Mouse (Mus musculus): Measurements from ENCODE around the gene Fndc8.

- no peak for TF ChIP-seq POLR2A (IDR thresholded peaks at IDR 0.05; ENCODE audit: low read depth, low read length)
- no peak for TF ChIP-seq BHLHE40 (IDR thresholded peaks at IDR 0.05; ENCODE audit: low read depth, low read length)
- no peak for TF ChIP-seq TBP (conservative IDR thresholded peaks at IDR 0.05; ENCODE audit: low read depth, low read length)
- no peak for TF ChIP-seq MXI1 (IDR thresholded peaks at IDR 0.05; ENCODE audit: low read depth, low read length)
- no peak for TF ChIP-seq CTCF (conservative IDR thresholded peaks at IDR 0.05 in 1 of 2, IDR thresholded peaks at IDR 0.05 in 1 of 2; ENCODE audit: low read depth in 2 of 2, low read length in 2 of 2)
- TF ChIP-seq EP300 (IDR thresholded peaks at IDR 0.05; ENCODE audit: low read length) = no peak
- no peak for TF ChIP-seq USF2 (conservative IDR thresholded peaks at IDR 0.05; ENCODE audit: low read depth, low read length)
- no peak for TF ChIP-seq KAT2A (IDR thresholded peaks at IDR 0.05; ENCODE audit: insufficient replicate concordance, low read length)
- no peak for TF ChIP-seq USF1 (IDR thresholded peaks at IDR 0.05; ENCODE audit: low read depth, low read length)
- TF ChIP-seq E2F4 (IDR thresholded peaks at IDR 0.05; ENCODE audit: insufficient replicate concordance, low read depth, low read length) = no peak
- no peak for TF ChIP-seq RCOR1 (conservative IDR thresholded peaks at IDR 0.05; ENCODE audit: low read depth, low read length)
These were observed 5.6 kb downstream of the Fndc8 start for GRCm38 (mm10) chr11:82897478-82897877.

Measured in CH12.LX (cell line).